8 mouse cellular contexts compared by ENCODE assay signal in the genomic region with DNA sequence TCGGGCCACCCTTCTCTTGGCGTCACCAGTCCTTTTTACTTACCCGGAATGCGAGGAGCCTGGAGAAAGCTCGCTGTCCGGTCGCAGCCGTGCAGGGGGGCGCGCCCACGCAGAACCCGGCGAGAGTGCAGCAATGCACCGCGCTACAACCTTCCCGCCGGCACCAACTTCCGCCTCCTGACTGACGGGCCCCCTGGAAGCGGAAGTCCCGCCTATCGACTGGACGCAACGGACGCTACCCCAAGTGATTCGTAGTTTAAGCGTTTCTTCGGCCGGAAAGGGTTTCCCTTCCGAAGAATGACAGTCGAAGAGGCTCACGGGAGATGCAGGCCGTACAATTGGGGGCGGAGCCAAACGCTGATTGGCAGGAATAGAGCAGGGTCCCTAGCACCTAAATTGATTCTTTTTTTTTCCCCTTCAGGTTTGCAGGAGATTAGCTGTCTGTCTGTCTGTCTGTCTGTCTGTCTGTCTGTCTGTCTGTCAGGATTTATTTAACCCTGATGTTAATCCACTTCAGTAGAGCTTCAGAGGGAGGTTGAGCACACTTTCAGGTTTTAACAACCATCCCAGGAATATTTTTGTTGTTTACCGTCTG. TPM values are rescaled to one million over a fixed set of nuclear protein-coding genes. Genes with fewer than 3 reads are reported as not detected.
A peak's percentile ranks its signal among the peaks of the same experiment; 100 is the strongest.
DNase-seq lines count a peak whose midpoint lies in the region; ATAC-seq and TF ChIP-seq lines count a peak whose summit lies in the region.

No protein-coding gene starts in this region.

- H3K27ac ChIP-seq in gastrocnemius, adult 2 months, result peak overlapping the region; percentile 79

- H3K9me3 ChIP-seq in megakaryocyte, embryonic 14.5 days, result no peaks in the 10 kb centered on the region

- peaks cover 58% of the 10 kb centered on the region for H3K4me1 ChIP-seq in megakaryocyte, embryonic 14.5 days

- DNase-seq in ZHBTc4 (ENCODE audit: low read depth, low spot score), result peak; percentile 99
- peak; percentile 96 for DNase-seq in gastrocnemius, adult 2 months
- DNase-seq in hindlimb bud, embryonic 11.5 days (ENCODE audit: extremely low spot score, low read depth, low spot score), result peak; percentile 98
- peak; percentile 84 to 95 for DNase-seq in left cerebral cortex, adult 8-10 months (ENCODE audit: low spot score in 2 of 2)
- peak; percentile 97 to 98 for DNase-seq in right cerebral cortex, postnatal 10 days (ENCODE audit: low spot score in 2 of 2)
- peak; percentile 92 for DNase-seq in urinary bladder, postnatal 25 days (ENCODE audit: low spot score)

- intact Hi-C loops in gastrocnemius, adult 2 months (cut with DNase I), result loop anchor here (5.0 kb wide), 1 partner anchor 156 kb away; the partner anchor contains the start of gene E130308A19Rik

- no peak for TF ChIP-seq CTCF in gastrocnemius, adult 2 months (IDR thresholded peaks at IDR 0.05)

- peaks cover 9% of the 10 kb centered on the region for H3K36me3 ChIP-seq in megakaryocyte, embryonic 14.5 days (replicated peaks; ENCODE audit: low read length)

- no peaks in the 10 kb centered on the region for H3K27me3 ChIP-seq in megakaryocyte, embryonic 14.5 days (replicated peaks)

- peak; percentile 94 for ATAC-seq in common myeloid progenitor, adult 5-6 weeks (replicated peaks; ENCODE audit: low read depth, poor library complexity, severe bottlenecking)

- peak overlapping the region; percentile 93 for H3K4me3 ChIP-seq in gastrocnemius, adult 2 months
- H3K4me3 ChIP-seq in megakaryocyte, embryonic 14.5 days (replicated peaks), result peak overlapping the region; percentile 98

RNA-seq across cellular contexts. Expression of gene Inip, which starts 17.6 kb away (rescaled TPM):
- 70.6 and 76.9 TPM in 2 replicates for total RNA-seq in common myeloid progenitor, adult 5-6 weeks (2017)
- total RNA-seq in gastrocnemius, adult 2 months (2021), result 1 to 10 TPM; 2.8 to 5.9 TPM
- total RNA-seq in left cerebral cortex, adult 8-10 months (2022), result 10 to 100 TPM; 20.3 to 22.3 (median 21.0) TPM
- polyA plus RNA-seq in megakaryocyte, embryonic 14.5 days (2012; ENCODE audit: insufficient read depth, low replicate concordance), result 6.1 and 9.7 TPM in 2 replicates

RNA-seq across cellular contexts. Expression of gene Snx30, which starts 21.9 kb away (rescaled TPM):
- total RNA-seq in common myeloid progenitor, adult 5-6 weeks (2017), result 25.9 and 28.8 TPM in 2 replicates
- 1 to 10 TPM; 3.1 to 4.1 TPM for total RNA-seq in gastrocnemius, adult 2 months (2021)
- total RNA-seq in left cerebral cortex, adult 8-10 months (2022), result 10 to 100 TPM; 29.5 to 41.8 (median 34.9) TPM
- 12.1 and 19.2 TPM in 2 replicates for polyA plus RNA-seq in megakaryocyte, embryonic 14.5 days (2012; ENCODE audit: insufficient read depth, low replicate concordance)

Comparison
In these comparisons a context has a peak if more than half of its experiments do, and no peak if none do; other contexts are left out.
1. Peak in every context shown above with its lines: DNase-seq, ATAC-seq, H3K4me3 ChIP-seq and H3K27ac ChIP-seq.